Mouse (Mus musculus) myocyte (in vitro differentiated cells): ENCODE data around the gene Plcb4.
A peak's percentile ranks its signal among the peaks of the same experiment; 100 is the strongest.

Experiments
- MYOG ChIP-seq, 3 experiments: IDR thresholded peaks; one replicate each; pipeline ENCODE4 v1.6.1; 2011; ENCODE audit warnings: control low read depth in 2 of 3, low read depth in 2 of 3, mild to moderate bottlenecking in 2 of 3; ENCODE audit not compliant: insufficient read length in 2 of 3, control insufficient read depth in 1 of 3, insufficient read depth in 1 of 3
- POLR2A ChIP-seq: IDR thresholded peaks from one replicate; pipeline ENCODE4 v1.6.1; 2011; ENCODE audit warnings: low read depth, mild to moderate bottlenecking, control low read depth, moderate library complexity; ENCODE audit not compliant: insufficient read length

DNA sequence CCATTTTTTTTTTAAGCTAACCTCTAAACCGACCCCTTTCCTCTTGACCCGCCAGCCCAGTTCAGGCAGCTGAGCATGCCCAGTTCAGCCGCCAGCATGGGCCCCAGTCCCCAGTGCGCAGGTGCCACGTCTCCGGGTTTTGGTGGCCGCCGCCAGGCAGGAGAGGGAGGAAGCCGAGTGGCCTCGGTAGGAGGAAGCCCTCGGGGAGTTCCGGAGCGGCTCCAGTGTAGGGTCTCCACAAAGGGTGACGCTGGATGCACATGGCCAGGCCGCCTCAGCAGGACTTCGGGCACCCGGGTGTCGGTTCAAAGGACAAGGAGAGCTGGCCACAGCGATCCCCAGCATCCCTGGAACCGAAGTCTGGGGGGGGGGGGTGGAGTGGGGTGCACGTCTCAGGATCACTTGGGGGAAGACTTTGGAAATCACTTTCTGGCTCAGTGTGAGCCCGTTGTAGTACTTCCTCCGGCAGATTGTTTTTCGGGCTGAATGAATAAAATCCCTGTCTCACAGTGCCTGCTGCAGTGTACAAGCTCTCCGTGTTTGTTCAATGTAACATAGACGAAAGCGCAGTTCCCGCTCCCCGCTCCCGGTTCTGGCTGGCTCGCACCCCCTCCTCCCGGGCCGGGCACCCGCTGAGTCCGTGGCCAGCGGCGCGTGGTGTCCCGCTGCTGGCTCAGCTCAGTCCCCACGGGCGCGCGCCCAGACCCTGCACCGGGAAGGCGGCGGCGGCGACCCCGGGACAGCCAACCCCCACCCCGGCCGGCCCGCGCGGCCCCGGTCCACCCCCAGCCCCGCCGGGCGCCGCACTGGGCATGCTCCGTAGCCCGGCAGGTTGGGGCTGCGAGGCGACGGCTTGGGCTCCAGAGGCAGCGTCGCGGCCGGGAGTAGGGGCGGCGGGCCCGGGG, at the start of gene Plcb4:
- peak in 2 of 3 experiments; percentile 34 to 82 for TF ChIP-seq MYOG (IDR thresholded peaks at IDR 0.05; ENCODE audit: control insufficient read depth in 1 of 3, insufficient read depth in 1 of 3, insufficient read length in 2 of 3, low read depth in 2 of 3)
- peak; percentile 83 for TF ChIP-seq POLR2A
